Mouse (Mus musculus): Measurements from ENCODE around the gene Vsx1. TPM values are rescaled to one million over a fixed set of nuclear protein-coding genes. Genes with fewer than 3 reads are reported as not detected.

Vsx1 gene
- polyA plus RNA-seq, 1 experiment from 2014 or later, result not detected

DNA sequence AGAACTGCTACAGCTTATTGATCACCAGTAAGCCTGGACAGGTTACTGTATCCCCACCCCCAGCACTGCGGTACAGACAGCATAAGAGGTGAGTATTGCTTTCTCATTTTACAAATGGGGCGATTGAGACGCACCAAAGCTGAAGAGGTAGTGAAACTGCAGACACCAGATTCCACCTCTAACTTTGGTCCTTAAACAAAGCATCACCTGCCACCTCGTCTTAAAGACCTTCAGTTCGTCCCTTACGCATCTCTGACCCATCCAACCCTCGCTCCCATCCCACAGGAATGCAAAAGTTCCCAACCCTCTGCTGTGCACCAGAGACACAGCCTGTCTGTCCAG, 22.5 kb downstream of the Vsx1 start:
- WGBS, result 44% methylated on average over 7 of the region's 7 CpGs
- H3K9me3 ChIP-seq, result no peaks in the 10 kb centered on the region
- H3K4me3 ChIP-seq, result peak overlapping the region; percentile 70
- peaks cover 11% of the 10 kb centered on the region for H3K4me1 ChIP-seq
- no peak overlapping the region for H3K27ac ChIP-seq
- H3K36me3 ChIP-seq, result no peaks in the 10 kb centered on the region
- H3K4me2 ChIP-seq, result peak overlapping the region; percentile 97
- no peak for ATAC-seq (ENCODE audit: insufficient number of reproducible peaks, insufficient read depth, low FRiP score, low TSS enrichment, low read depth)
- 0 out of 2 replicates have a peak overlapping the region, but pooled peaks have one; percentile 79 for H3K9ac ChIP-seq
- H3K27me3 ChIP-seq, result peaks cover 34% of the 10 kb centered on the region

DNA sequence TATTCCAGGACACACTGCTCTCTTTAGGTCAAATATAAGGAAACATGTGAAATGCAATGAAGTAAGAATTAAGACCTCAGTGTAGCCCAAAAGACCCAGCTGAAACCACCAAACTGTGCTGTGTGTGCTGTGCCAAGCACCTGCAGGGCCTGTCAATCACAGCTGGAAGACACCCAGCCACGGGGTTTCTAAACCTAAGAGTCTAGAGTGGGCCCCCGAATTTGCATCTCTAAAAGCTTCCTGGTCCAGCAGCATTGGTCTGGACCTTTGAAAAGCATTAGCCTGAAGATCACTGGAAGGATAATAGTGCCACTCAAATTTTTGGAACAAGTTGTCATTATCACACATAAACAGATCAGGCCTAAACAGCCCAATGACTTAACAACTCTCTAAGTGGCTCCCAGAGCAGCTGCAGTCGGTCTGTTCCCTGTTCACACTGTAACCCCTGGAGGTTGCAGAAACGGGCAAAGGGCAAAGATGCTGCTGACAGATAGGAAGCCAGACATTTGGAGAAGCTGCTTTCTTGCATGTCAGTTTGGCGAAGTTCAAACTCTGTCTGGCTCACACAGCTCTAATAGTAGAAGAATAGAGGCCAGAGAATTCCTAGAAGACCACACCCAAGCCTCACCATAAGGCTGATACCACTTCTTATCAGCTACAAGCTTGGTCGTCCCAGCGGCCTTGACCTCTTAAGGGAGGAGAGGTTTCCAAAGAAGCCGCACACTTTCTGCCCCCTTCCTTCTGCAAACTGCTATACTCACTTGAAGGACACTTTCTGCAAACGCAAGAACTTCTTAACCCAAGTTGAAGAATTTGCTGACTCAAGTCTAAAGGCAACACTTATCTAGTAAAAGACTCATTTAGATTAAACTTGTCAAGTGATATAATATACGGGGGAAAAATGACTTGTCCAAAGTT, 23.4 kb downstream of the Vsx1 start:
- Histone ChIP-seq H3K27ac (no peak overlapping the region), H3K4me3 (no peak overlapping the region), H3K4me2 (no peak overlapping the region), H3K4me1 (peaks cover 11% of the 10 kb centered on the region), H3K36me3 (no peaks in the 10 kb centered on the region), H3K9ac (no peak overlapping the region), H3K9me3 (no peaks in the 10 kb centered on the region), H3K27me3 (peaks cover 34% of the 10 kb centered on the region)
- 57% methylated on average over 10 of the region's 10 CpGs for WGBS
- no peak for ATAC-seq (ENCODE audit: insufficient number of reproducible peaks, insufficient read depth, low FRiP score, low TSS enrichment, low read depth)

DNA sequence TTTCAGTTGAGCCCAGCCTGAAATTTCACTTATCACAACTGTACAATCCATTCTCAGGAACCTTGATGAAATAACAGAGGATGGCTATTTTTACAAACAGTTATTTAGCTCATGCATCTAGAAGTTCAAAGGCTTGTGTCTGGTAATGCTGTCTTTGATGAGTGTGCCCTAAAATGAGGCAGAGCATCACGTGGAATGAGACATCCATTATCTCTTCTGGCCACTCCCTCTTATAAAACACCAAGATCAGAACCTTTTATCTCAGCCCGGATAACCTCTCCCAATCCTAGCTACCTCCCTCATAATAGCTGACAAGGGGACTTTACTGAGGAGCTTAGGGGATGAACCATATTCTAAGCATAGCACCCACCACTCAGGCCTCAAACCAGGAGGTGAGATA, 24.2 kb downstream of the Vsx1 start:
- Histone ChIP-seq H3K9ac (no peak overlapping the region), H3K27ac (no peak overlapping the region), H3K4me2 (no peak overlapping the region), H3K4me1 (peaks cover 11% of the 10 kb centered on the region), H3K27me3 (peaks cover 34% of the 10 kb centered on the region), H3K9me3 (no peaks in the 10 kb centered on the region), H3K4me3 (no peak overlapping the region), H3K36me3 (no peaks in the 10 kb centered on the region)
- WGBS, result 82% methylated on average over 2 of the region's 2 CpGs
- no peak for ATAC-seq (ENCODE audit: insufficient number of reproducible peaks, insufficient read depth, low FRiP score, low TSS enrichment, low read depth)

DNA sequence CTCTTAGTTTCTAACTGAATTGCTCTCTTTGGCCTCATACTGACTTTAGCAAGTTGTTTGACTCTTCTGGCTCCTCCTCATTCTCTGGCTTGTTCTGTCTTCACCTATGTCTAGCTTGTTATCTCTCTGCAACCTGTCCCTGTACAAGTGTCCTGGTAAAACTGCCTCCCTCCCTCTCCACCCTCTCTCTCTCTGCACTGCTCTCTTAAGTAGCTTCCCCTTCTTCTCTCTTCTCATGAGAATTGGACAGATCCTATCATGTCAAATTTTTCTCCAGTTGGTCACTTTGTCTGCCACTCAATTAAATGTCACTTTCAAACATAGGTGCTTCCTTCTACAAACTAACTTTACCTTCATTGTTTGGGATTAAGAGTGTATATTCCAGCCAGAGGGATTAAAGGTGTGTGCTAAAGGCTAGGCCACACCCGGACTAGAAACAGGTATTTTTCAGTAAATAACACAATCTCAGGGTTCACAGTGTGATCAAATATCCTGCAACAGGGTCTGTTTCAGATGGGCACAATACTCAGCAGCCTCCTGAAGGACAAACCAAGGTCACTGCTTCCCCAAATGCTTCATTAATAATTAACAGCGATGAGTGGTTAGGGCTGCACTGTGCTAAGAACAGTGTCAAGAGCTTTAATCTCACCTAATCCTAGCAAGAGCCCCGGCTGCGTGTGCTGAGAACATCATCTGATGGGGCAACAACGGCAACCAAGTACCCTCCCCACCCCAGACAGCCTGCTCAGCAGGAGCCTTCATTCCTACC, 24.8 kb downstream of the Vsx1 start:
- no peak overlapping the region for H3K9ac ChIP-seq
- no peaks in the 10 kb centered on the region for H3K9me3 ChIP-seq
- H3K4me2 ChIP-seq, result no peak overlapping the region
- H3K4me3 ChIP-seq, result no peak overlapping the region
- ATAC-seq (ENCODE audit: insufficient number of reproducible peaks, insufficient read depth, low FRiP score, low TSS enrichment, low read depth), result no peak
- H3K27me3 ChIP-seq, result peaks cover 31% of the 10 kb centered on the region
- WGBS, result 77% methylated on average over 5 of the region's 5 CpGs
- H3K36me3 ChIP-seq, result no peaks in the 10 kb centered on the region
- H3K27ac ChIP-seq, result no peak overlapping the region
- H3K4me1 ChIP-seq, result peaks cover 11% of the 10 kb centered on the region

DNA sequence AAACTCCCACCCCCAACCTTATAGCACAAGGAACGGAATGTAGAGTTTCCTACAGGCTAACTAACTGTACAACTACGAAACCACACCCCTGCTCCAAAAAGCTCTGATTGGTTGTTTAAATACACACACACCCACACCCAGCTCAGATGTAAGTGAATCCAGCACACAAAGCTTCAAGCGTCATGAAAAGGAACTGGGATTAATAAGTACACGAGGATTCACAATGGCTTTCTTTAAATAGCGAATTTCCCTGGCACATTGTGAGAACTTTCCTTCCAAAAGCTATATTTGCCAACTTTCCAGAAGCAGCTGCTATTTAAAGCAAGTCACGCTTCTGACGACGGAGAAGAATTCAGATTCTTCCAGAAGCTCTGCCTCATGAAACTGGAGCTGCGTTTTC, 25.9 kb downstream of the Vsx1 start:
- H3K4me2 ChIP-seq, result peak overlapping the region; percentile 33
- no peak for ATAC-seq (ENCODE audit: insufficient number of reproducible peaks, insufficient read depth, low FRiP score, low TSS enrichment, low read depth)
- peak overlapping the region; percentile 57; the same call in 1 of the 2 replicates for H3K27ac ChIP-seq

DNA sequence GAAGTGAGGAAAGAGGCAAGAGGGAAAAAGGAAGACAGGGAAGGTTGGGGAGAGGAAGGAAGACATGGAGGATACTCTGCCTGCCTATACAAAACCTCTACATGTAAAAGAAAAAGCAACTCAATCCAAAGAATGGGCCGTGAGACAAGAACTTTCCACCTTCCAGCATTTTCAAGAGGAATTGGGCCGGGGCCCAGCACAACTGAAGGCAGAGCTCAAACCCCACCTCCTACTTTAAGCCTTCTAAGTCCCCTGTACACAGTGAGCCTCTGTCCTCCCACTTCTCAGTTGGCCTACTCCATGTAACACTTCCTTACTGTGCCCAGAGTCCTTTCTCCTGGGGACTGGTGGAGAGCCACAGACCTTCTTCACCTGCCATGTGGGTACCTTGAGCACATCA, 27.2 kb downstream of the Vsx1 start:
- Histone ChIP-seq H3K9ac (no peak overlapping the region), H3K4me2 (no peak overlapping the region), H3K4me3 (no peak overlapping the region), H3K36me3 (no peaks in the 10 kb centered on the region), H3K27me3 (peaks cover 12% of the 10 kb centered on the region), H3K9me3 (no peaks in the 10 kb centered on the region), H3K4me1 (peaks cover 2% of the 10 kb centered on the region), H3K27ac (no peak overlapping the region)
- ATAC-seq (ENCODE audit: insufficient number of reproducible peaks, insufficient read depth, low FRiP score, low TSS enrichment, low read depth), result no peak
- 75% methylated on average over 2 of the region's 2 CpGs for WGBS

More for the DNA sequence above, 25.9 kb downstream of the Vsx1 start:
- Histone ChIP-seq H3K36me3 (no peaks in the 10 kb centered on the region), H3K9me3 (no peaks in the 10 kb centered on the region), H3K4me3 (no peak overlapping the region), H3K4me1 (peaks cover 7% of the 10 kb centered on the region), H3K27me3 (peaks cover 25% of the 10 kb centered on the region), H3K9ac (no peak overlapping the region)
- 45% methylated on average over 9 of the region's 9 CpGs for WGBS

DNA sequence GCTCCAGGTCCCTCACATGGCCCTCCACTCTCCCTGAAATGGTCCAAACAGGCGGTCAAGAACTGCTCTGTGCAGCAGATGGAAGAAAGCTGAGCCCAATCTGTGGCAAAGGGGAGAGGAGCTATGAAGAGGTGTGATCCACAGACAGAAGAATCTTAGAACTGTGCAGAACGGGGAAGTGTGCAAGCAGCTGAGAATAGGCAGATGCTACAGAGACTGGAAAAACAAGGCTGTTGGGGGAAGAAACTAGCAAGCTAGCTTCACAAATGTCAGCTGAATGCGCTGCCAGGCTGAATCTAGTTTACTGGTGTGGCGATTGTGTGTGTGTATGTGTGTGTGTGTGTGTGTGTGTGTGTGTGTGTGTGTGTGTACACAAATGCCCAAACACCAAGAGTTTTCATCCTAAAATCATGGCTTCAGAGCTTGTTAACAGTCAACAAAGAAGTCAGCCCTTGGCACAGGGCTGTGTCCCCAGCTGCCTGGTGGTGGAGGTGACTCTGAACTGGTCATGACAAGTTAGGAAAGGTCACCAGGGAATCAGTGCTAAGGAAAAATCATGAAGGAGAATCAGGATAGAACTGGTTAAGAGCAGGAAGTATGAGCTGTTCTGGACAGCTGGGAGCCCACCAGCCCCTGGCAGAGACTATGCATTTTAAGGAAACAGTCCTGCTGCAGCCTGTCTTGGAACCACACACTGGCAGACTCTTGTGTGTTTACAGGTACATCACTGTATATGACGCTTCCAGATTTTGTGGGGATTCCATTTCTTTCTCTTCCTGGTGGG, 28.3 kb downstream of the Vsx1 start:
- 79% methylated on average over 5 of the region's 5 CpGs for WGBS
- Histone ChIP-seq H3K9me3 (no peaks in the 10 kb centered on the region), H3K4me1 (no peaks in the 10 kb centered on the region), H3K9ac (no peak overlapping the region), H3K4me3 (no peak overlapping the region), H3K27me3 (peaks cover 4% of the 10 kb centered on the region), H3K4me2 (no peak overlapping the region), H3K27ac (no peak overlapping the region), H3K36me3 (no peaks in the 10 kb centered on the region)
- ATAC-seq (ENCODE audit: insufficient number of reproducible peaks, insufficient read depth, low FRiP score, low TSS enrichment, low read depth), result no peak

DNA sequence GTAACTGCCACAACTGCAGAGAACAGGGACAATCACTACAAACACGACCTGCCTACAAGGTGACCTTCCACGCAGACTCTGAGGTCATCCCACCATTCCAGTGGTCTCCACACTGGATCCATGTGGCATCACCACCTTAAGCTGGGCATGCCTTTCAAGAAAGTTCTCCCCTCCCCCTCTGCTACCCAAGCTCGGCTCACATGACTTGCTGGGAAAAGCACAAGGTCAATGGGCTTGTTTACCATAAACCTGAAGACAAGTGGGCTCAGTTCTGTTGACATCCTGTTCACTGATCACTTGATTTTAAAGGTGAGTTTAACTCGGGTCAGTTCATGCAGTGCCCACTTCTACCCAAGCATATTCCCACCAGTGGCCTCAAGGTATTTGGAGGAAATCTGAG, 29.1 kb downstream of the Vsx1 start:
- no peak for ATAC-seq (ENCODE audit: insufficient number of reproducible peaks, insufficient read depth, low FRiP score, low TSS enrichment, low read depth)

DNA sequence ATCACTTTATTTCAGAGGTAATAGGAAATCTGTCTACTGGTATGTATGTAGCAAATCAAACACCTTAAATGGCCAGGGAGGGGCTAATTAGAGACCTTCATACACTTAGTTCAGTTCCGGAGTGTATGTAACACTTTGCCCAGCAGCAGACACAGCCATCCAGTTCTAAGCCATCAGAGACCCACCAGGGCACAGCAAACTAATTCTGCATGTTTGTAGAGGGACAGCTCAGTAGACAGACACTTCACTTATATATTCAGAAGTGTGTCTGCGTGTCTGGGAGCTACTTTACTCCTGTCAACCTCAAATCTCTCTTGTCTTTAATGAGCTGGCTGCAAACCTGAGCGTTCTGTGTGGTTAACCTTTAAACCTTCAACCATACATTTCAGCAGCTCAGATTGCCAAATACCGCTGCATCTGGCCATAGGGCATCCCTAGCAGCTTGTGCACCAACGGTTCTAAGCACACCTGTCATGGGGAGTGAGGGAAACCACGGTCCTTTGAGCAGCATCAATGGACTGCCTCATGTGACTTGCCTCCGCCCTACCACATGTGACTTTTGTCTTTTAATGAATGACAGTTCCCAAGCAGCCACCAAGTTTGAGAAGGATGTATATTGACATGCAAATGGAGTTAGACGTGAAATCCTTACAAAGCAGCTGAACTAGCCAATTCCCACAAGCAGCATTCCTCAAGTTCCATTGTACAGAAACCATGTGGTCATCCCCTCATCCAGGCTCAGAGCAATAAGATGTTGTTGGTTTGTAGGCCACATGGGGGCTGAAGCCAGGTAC, 32.0 kb downstream of the Vsx1 start:
- ATAC-seq (ENCODE audit: insufficient number of reproducible peaks, insufficient read depth, low FRiP score, low TSS enrichment, low read depth), result no peak
- no peaks in the 10 kb centered on the region for H3K27me3 ChIP-seq
- H3K4me3 ChIP-seq, result no peak overlapping the region
- H3K27ac ChIP-seq, result no peak overlapping the region
- no peaks in the 10 kb centered on the region for H3K36me3 ChIP-seq
- no peaks in the 10 kb centered on the region for H3K9me3 ChIP-seq
- H3K4me2 ChIP-seq, result no peak overlapping the region
- WGBS, result 61% methylated on average over 8 of the region's 8 CpGs
- H3K4me1 ChIP-seq, result no peaks in the 10 kb centered on the region
- no peak overlapping the region for H3K9ac ChIP-seq

More for the DNA sequence above, 29.1 kb downstream of the Vsx1 start:
- Histone ChIP-seq H3K4me1 (no peaks in the 10 kb centered on the region), H3K4me2 (no peak overlapping the region), H3K36me3 (no peaks in the 10 kb centered on the region), H3K27me3 (no peaks in the 10 kb centered on the region), H3K9me3 (no peaks in the 10 kb centered on the region), H3K9ac (no peak overlapping the region), H3K27ac (no peak overlapping the region), H3K4me3 (no peak overlapping the region)
- 49% methylated on average over 4 of the region's 4 CpGs for WGBS

DNA sequence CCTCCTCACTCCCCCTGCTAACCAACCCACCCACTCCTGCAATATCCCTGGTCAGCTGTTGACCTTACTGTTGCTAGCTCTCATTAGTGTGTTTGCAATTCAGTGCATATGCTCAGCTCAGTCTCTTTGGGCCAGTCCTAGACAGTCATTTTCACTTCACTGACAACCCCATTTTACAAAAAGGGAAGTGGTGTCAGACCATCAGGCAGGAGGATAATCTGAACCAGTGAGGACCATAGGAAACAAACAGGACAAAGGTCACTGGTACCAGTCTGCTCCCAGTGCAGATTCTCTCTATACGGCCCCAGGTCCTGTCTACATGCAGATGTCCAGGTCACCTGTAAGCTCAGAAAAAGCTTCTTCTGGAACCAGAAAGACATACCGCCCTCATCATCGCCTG, 33.0 kb downstream of the Vsx1 start:
- no peak overlapping the region for H3K4me2 ChIP-seq
- WGBS, result 89% methylated on average over 3 of the region's 3 CpGs
- no peak overlapping the region for H3K4me3 ChIP-seq

DNA sequence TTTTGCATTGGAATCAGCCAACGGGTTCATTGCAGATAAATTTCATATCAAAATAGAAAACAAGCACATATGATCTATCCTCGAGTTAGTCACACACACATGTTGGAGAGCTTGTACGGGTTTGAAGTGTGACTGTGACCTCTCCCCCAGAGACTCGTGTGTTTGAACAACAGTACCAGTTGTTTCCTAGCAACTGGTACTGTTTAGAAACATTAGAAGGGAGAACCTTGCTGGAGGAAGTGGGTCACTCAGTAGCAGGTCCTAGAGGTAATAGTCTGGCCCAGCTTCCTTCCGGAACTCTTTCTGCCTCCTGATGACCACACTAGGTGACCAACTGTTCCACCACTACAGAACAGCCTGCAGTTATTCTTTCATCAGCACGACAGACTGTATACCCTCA, 33.9 kb downstream of the Vsx1 start:
- Histone ChIP-seq H3K36me3 (no peaks in the 10 kb centered on the region), H3K4me3 (no peak overlapping the region), H3K9me3 (no peaks in the 10 kb centered on the region), H3K9ac (no peak overlapping the region), H3K4me1 (no peaks in the 10 kb centered on the region), H3K27me3 (no peaks in the 10 kb centered on the region), H3K27ac (no peak overlapping the region), H3K4me2 (no peak overlapping the region)
- ATAC-seq (ENCODE audit: insufficient number of reproducible peaks, insufficient read depth, low FRiP score, low TSS enrichment, low read depth), result no peak
- WGBS, result 78% methylated on average over 6 of the region's 6 CpGs

More for the DNA sequence above, 33.0 kb downstream of the Vsx1 start:
- Histone ChIP-seq H3K9me3 (no peaks in the 10 kb centered on the region), H3K36me3 (no peaks in the 10 kb centered on the region), H3K4me1 (no peaks in the 10 kb centered on the region), H3K27ac (no peak overlapping the region), H3K9ac (no peak overlapping the region), H3K27me3 (no peaks in the 10 kb centered on the region)
- ATAC-seq (ENCODE audit: insufficient number of reproducible peaks, insufficient read depth, low FRiP score, low TSS enrichment, low read depth), result no peak
